Mouse (Mus musculus): ENCODE measurements around the gene Bcl2l1. TPM values are rescaled to one million over a fixed set of nuclear protein-coding genes. Genes with fewer than 3 reads are reported as not detected.

The Bcl2l1 gene
- polyA plus RNA-seq, 1 experiment from 2014 or later, result 109 TPM

- H3K4me1 ChIP-seq (ENCODE audit: control insufficient read depth, insufficient read depth, low read length), result no peaks in the 10 kb centered on the region
- no peak for DNase-seq (ENCODE audit: low spot score)
- H3K9ac ChIP-seq (ENCODE audit: low read length), result no peak overlapping the region
- no peak overlapping the region for H3K4me3 ChIP-seq (ENCODE audit: low read depth, low read length)
- H3K27me3 ChIP-seq (ENCODE audit: control insufficient read depth, insufficient read depth, low read length), result no peaks in the 10 kb centered on the region
- no peaks in the 10 kb centered on the region for H3K9me3 ChIP-seq (ENCODE audit: control insufficient read depth, low read length)
- ATAC-seq (ENCODE audit: insufficient number of reproducible peaks, low FRiP score, low TSS enrichment, low read depth), result no peak
- no peak overlapping the region for H3K4me2 ChIP-seq (ENCODE audit: low read depth, severe bottlenecking)
- no peak overlapping the region for H3K27ac ChIP-seq (replicated peaks; ENCODE audit: low read depth, low read length)
- H3K36me3 ChIP-seq (ENCODE audit: control insufficient read depth, insufficient read depth, low read length), result peaks cover 4% of the 10 kb centered on the region; the same call in 1 of the 2 replicates
- whole genome bisulfite sequencing, result 73% methylated on average over 6 of the region's 6 CpGs
These were observed 42.6 kb downstream of the Bcl2l1 start for GRCm38 (mm10) chr2:152788892-152789421.

- WGBS, result 96% methylated on average over 6 of the region's 6 CpGs
- no peaks in the 10 kb centered on the region for H3K4me1 ChIP-seq (ENCODE audit: control insufficient read depth, insufficient read depth, low read length)
- ATAC-seq (ENCODE audit: insufficient number of reproducible peaks, low FRiP score, low TSS enrichment, low read depth) (no peak), DNase-seq (ENCODE audit: low spot score) (no peak)
- peaks cover 4% of the 10 kb centered on the region; the same call in 1 of the 2 replicates for H3K36me3 ChIP-seq (ENCODE audit: control insufficient read depth, insufficient read depth, low read length)
- H3K27ac ChIP-seq (replicated peaks; ENCODE audit: low read depth, low read length), result no peak overlapping the region
- no peak overlapping the region for H3K9ac ChIP-seq (ENCODE audit: low read length)
- no peak overlapping the region for H3K4me3 ChIP-seq (ENCODE audit: low read depth, low read length)
- no peaks in the 10 kb centered on the region for H3K9me3 ChIP-seq (ENCODE audit: control insufficient read depth, low read length)
- H3K4me2 ChIP-seq (ENCODE audit: low read depth, severe bottlenecking), result no peak overlapping the region
- H3K27me3 ChIP-seq (ENCODE audit: control insufficient read depth, insufficient read depth, low read length), result no peaks in the 10 kb centered on the region
These were observed 44.0 kb downstream of the Bcl2l1 start for GRCm38 (mm10) chr2:152787543-152787942.

GRCm38 (mm10) chr2:152787136-152787535 is 44.4 kb downstream of the Bcl2l1 start:
- H3K27me3 ChIP-seq (ENCODE audit: control insufficient read depth, insufficient read depth, low read length), result no peaks in the 10 kb centered on the region
- peaks cover 4% of the 10 kb centered on the region; the same call in 1 of the 2 replicates for H3K36me3 ChIP-seq (ENCODE audit: control insufficient read depth, insufficient read depth, low read length)
- no peak overlapping the region for H3K4me3 ChIP-seq (ENCODE audit: low read depth, low read length)
- ATAC-seq (ENCODE audit: insufficient number of reproducible peaks, low FRiP score, low TSS enrichment, low read depth) (no peak), DNase-seq (ENCODE audit: low spot score) (no peak)
- H3K4me1 ChIP-seq (ENCODE audit: control insufficient read depth, insufficient read depth, low read length), result no peaks in the 10 kb centered on the region
- H3K27ac ChIP-seq (replicated peaks; ENCODE audit: low read depth, low read length), result no peak overlapping the region
- H3K4me2 ChIP-seq (ENCODE audit: low read depth, severe bottlenecking), result no peak overlapping the region
- H3K9me3 ChIP-seq (ENCODE audit: control insufficient read depth, low read length), result no peaks in the 10 kb centered on the region
- WGBS, result 91% methylated on average over 2 of the region's 2 CpGs
- no peak overlapping the region for H3K9ac ChIP-seq (ENCODE audit: low read length)

GRCm38 (mm10) chr2:152785446-152786350 is 45.8 kb downstream of the Bcl2l1 start:
- Histone ChIP-seq H3K4me2 (ENCODE audit: low read depth, severe bottlenecking) (no peak overlapping the region), H3K4me3 (ENCODE audit: low read depth, low read length) (no peak overlapping the region)
- DNase-seq (ENCODE audit: low spot score), result no peak

GRCm38 (mm10) chr2:152784640-152785039 is 46.9 kb downstream of the Bcl2l1 start:
- H3K36me3 ChIP-seq (ENCODE audit: control insufficient read depth, insufficient read depth, low read length), result no peaks in the 10 kb centered on the region; the same call in 1 of the 2 replicates
- no peak for DNase-seq (ENCODE audit: low spot score)
- no peak overlapping the region for H3K27ac ChIP-seq (replicated peaks; ENCODE audit: low read depth, low read length)
- no peak for ATAC-seq (ENCODE audit: insufficient number of reproducible peaks, low FRiP score, low TSS enrichment, low read depth)
- H3K9ac ChIP-seq (ENCODE audit: low read length), result no peak overlapping the region
- no peaks in the 10 kb centered on the region for H3K4me1 ChIP-seq (ENCODE audit: control insufficient read depth, insufficient read depth, low read length)
- no peak overlapping the region for H3K4me3 ChIP-seq (ENCODE audit: low read depth, low read length)
- no peak overlapping the region for H3K4me2 ChIP-seq (ENCODE audit: low read depth, severe bottlenecking)
- WGBS, result 97% methylated on average over 8 of the region's 8 CpGs
- H3K27me3 ChIP-seq (ENCODE audit: control insufficient read depth, insufficient read depth, low read length), result no peaks in the 10 kb centered on the region
- H3K9me3 ChIP-seq (ENCODE audit: control insufficient read depth, low read length), result no peaks in the 10 kb centered on the region

More at GRCm38 (mm10) chr2:152785446-152786350, 45.8 kb downstream of the Bcl2l1 start:
- Histone ChIP-seq H3K36me3 (ENCODE audit: control insufficient read depth, insufficient read depth, low read length) (peaks cover 2% of the 10 kb centered on the region; the same call in 1 of the 2 replicates), H3K27ac (replicated peaks; ENCODE audit: low read depth, low read length) (peak overlapping the region; percentile 16), H3K27me3 (ENCODE audit: control insufficient read depth, insufficient read depth, low read length) (no peaks in the 10 kb centered on the region), H3K9me3 (ENCODE audit: control insufficient read depth, low read length) (no peaks in the 10 kb centered on the region), H3K4me1 (ENCODE audit: control insufficient read depth, insufficient read depth, low read length) (no peaks in the 10 kb centered on the region), H3K9ac (ENCODE audit: low read length) (no peak overlapping the region)
- 59% methylated on average over 18 of the region's 18 CpGs for WGBS
- ATAC-seq (ENCODE audit: insufficient number of reproducible peaks, low FRiP score, low TSS enrichment, low read depth), result no peak

GRCm38 (mm10) chr2:152783241-152783640 is 48.3 kb downstream of the Bcl2l1 start:
- WGBS, result 87% methylated on average over 5 of the region's 5 CpGs
- DNase-seq (ENCODE audit: low spot score) (no peak), ATAC-seq (ENCODE audit: insufficient number of reproducible peaks, low FRiP score, low TSS enrichment, low read depth) (no peak)
- H3K4me3 ChIP-seq (ENCODE audit: low read depth, low read length), result no peak overlapping the region
- no peaks in the 10 kb centered on the region for H3K4me1 ChIP-seq (ENCODE audit: control insufficient read depth, insufficient read depth, low read length)
- H3K9ac ChIP-seq (ENCODE audit: low read length), result no peak overlapping the region
- H3K27ac ChIP-seq (replicated peaks; ENCODE audit: low read depth, low read length), result no peak overlapping the region
- no peaks in the 10 kb centered on the region; the same call in 1 of the 2 replicates for H3K36me3 ChIP-seq (ENCODE audit: control insufficient read depth, insufficient read depth, low read length)
- H3K9me3 ChIP-seq (ENCODE audit: control insufficient read depth, low read length), result no peaks in the 10 kb centered on the region
- no peak overlapping the region for H3K4me2 ChIP-seq (ENCODE audit: low read depth, severe bottlenecking)
- no peaks in the 10 kb centered on the region for H3K27me3 ChIP-seq (ENCODE audit: control insufficient read depth, insufficient read depth, low read length)

GRCm38 (mm10) chr2:152782656-152783055 is 48.9 kb downstream of the Bcl2l1 start:
- Histone ChIP-seq H3K4me3 (ENCODE audit: low read depth, low read length) (no peak overlapping the region), H3K27me3 (ENCODE audit: control insufficient read depth, insufficient read depth, low read length) (no peaks in the 10 kb centered on the region), H3K36me3 (ENCODE audit: control insufficient read depth, insufficient read depth, low read length) (no peaks in the 10 kb centered on the region; the same call in 1 of the 2 replicates), H3K4me2 (ENCODE audit: low read depth, severe bottlenecking) (no peak overlapping the region), H3K9ac (ENCODE audit: low read length) (no peak overlapping the region), H3K27ac (replicated peaks; ENCODE audit: low read depth, low read length) (no peak overlapping the region), H3K4me1 (ENCODE audit: control insufficient read depth, insufficient read depth, low read length) (no peaks in the 10 kb centered on the region), H3K9me3 (ENCODE audit: control insufficient read depth, low read length) (no peaks in the 10 kb centered on the region)
- ATAC-seq (ENCODE audit: insufficient number of reproducible peaks, low FRiP score, low TSS enrichment, low read depth) (no peak), DNase-seq (ENCODE audit: low spot score) (no peak)
- 87% methylated on average over 5 of the region's 5 CpGs for WGBS

GRCm38 (mm10) chr2:152781031-152781711 is 50.4 kb downstream of the Bcl2l1 start:
- WGBS, result 92% methylated on average over 3 of the region's 3 CpGs
- Histone ChIP-seq H3K9ac (ENCODE audit: low read length) (no peak overlapping the region), H3K9me3 (ENCODE audit: control insufficient read depth, low read length) (no peaks in the 10 kb centered on the region), H3K4me2 (ENCODE audit: low read depth, severe bottlenecking) (no peak overlapping the region), H3K36me3 (ENCODE audit: control insufficient read depth, insufficient read depth, low read length) (no peaks in the 10 kb centered on the region; the same call in 1 of the 2 replicates), H3K27ac (replicated peaks; ENCODE audit: low read depth, low read length) (no peak overlapping the region), H3K4me3 (ENCODE audit: low read depth, low read length) (no peak overlapping the region), H3K27me3 (ENCODE audit: control insufficient read depth, insufficient read depth, low read length) (no peaks in the 10 kb centered on the region), H3K4me1 (ENCODE audit: control insufficient read depth, insufficient read depth, low read length) (no peaks in the 10 kb centered on the region)
- DNase-seq (ENCODE audit: low spot score) (no peak), ATAC-seq (ENCODE audit: insufficient number of reproducible peaks, low FRiP score, low TSS enrichment, low read depth) (0 out of 2 replicates have a peak, but pooled peaks have one; percentile 9)
